Mouse (Mus musculus) limb, embryonic 12.5 days (tissue): ENCODE data around the gene Emsy. TPM values are rescaled to one million over a fixed set of nuclear protein-coding genes. Genes with fewer than 3 reads are reported as not detected.
A peak's percentile ranks its signal among the peaks of the same experiment; 100 is the strongest.

Experiments used
- ATAC-seq: fragments of 200-750 bp; cut with Nextera tagmentation; 2 replicates; pipeline ENCODE4 v1.8.0; 2017; ENCODE audit warnings: low read depth, moderate TSS enrichment; ENCODE audit not compliant: insufficient number of reproducible peaks, insufficient read depth, low FRiP score, low TSS enrichment
- H3K27ac ChIP-seq: fragments of 300-500 bp; sonication (generic); 2 replicates; pipeline ENCODE4 v1.5.1; 2016; ENCODE audit warnings: mild to moderate bottlenecking, moderate library complexity
- H3K27me3 ChIP-seq: fragments of 300-500 bp; sonication (generic); 2 replicates; pipeline ENCODE4 v1.6.1; 2016; ENCODE audit warnings: mild to moderate bottlenecking, moderate library complexity
- H3K36me3 ChIP-seq: fragments of 300-500 bp; sonication (generic); 2 replicates; pipeline ENCODE4 v1.6.1; 2016; ENCODE audit warnings: mild to moderate bottlenecking, moderate library complexity
- H3K4me1 ChIP-seq: fragments of 300-500 bp; sonication (generic); replicated peaks from 2 replicates; pipeline ENCODE4 v1.6.1; 2016
- H3K4me2 ChIP-seq: fragments of 300-500 bp; sonication (generic); 2 replicates; pipeline ENCODE4 v1.6.1; 2016; ENCODE audit warnings: mild to moderate bottlenecking, moderate library complexity
- H3K4me3 ChIP-seq: fragments of 300-500 bp; sonication (generic); replicated peaks from 2 replicates; pipeline ENCODE4 v1.5.1; 2016; ENCODE audit warnings: mild to moderate bottlenecking
- H3K9ac ChIP-seq: fragments of 300-500 bp; sonication (generic); replicated peaks from 2 replicates; pipeline ENCODE4 v1.6.1; 2016; ENCODE audit warnings: mild to moderate bottlenecking, moderate library complexity
- H3K9me3 ChIP-seq: fragments of 300-500 bp; sonication (generic); 2 replicates; pipeline ENCODE4 v1.6.1; 2016; ENCODE audit warnings: mild to moderate bottlenecking, moderate library complexity
- WGBS: fragments of 180-500 bp; shearing (Covaris S2); methylation state at CpG from one replicate; pipeline ENCODE4 v1.1.7; 2016; 5-methylcytosine and 5-hydroxymethylcytosine counted together
- polyA plus RNA-seq: library from polyadenylated mRNA; unstranded; fragments of >200 nt; fragmentation: Nextera tagmentation; extraction: Ambion mirVana; gene quantifications from 2 replicates; pipeline ENCODE4 v1.2.1, GENCODE M21; 2016

The Emsy gene
- polyA plus RNA-seq, 1 experiment from 2014 or later, result 28.4 TPM

GRCm38 (mm10) chr7:98690831-98691230, 34.2 kb upstream of the Emsy start:
- 7% methylated on average over 3 of the region's 3 CpGs for WGBS
- Histone ChIP-seq H3K4me2 (no peak overlapping the region), H3K9me3 (no peaks in the 10 kb centered on the region), H3K4me1 (peaks cover 30% of the 10 kb centered on the region), H3K4me3 (no peak overlapping the region), H3K27ac (peak overlapping the region; percentile 64), H3K36me3 (no peaks in the 10 kb centered on the region), H3K9ac (no peak overlapping the region), H3K27me3 (no peaks in the 10 kb centered on the region)
- peak; percentile 57; the same call in 1 of the 2 replicates for ATAC-seq

GRCm38 (mm10) chr7:98690126-98690525, 33.5 kb upstream of the Emsy start:
- Histone ChIP-seq H3K4me3 (no peak overlapping the region), H3K4me1 (peaks cover 37% of the 10 kb centered on the region), H3K36me3 (no peaks in the 10 kb centered on the region), H3K4me2 (no peak overlapping the region), H3K27ac (no peak overlapping the region; the same call in 1 of the 2 replicates), H3K9ac (no peak overlapping the region), H3K9me3 (no peaks in the 10 kb centered on the region), H3K27me3 (no peaks in the 10 kb centered on the region)
- ATAC-seq, result no peak
- 92% methylated on average over 1 of the region's 1 CpGs for WGBS

- H3K4me2 ChIP-seq, result peak overlapping the region; percentile 44
- peak overlapping the region; percentile 68 for H3K27ac ChIP-seq
- 10% methylated on average over 13 of the region's 13 CpGs for WGBS
- no peaks in the 10 kb centered on the region for H3K36me3 ChIP-seq
- no peaks in the 10 kb centered on the region for H3K9me3 ChIP-seq
- H3K4me3 ChIP-seq, result peak overlapping the region; percentile 16; the same call in 1 of the 2 replicates
- H3K4me1 ChIP-seq, result peaks cover 35% of the 10 kb centered on the region
- peak; percentile 81 for ATAC-seq
- no peaks in the 10 kb centered on the region for H3K27me3 ChIP-seq
- 0 out of 2 replicates have a peak overlapping the region, but pooled peaks have one; percentile 28 for H3K9ac ChIP-seq
Measured at GRCm38 (mm10) chr7:98685895-98686294, 29.3 kb upstream of the Emsy start.

GRCm38 (mm10) chr7:98682821-98683220, 26.2 kb upstream of the Emsy start:
- Histone ChIP-seq H3K9me3 (no peaks in the 10 kb centered on the region), H3K27me3 (no peaks in the 10 kb centered on the region), H3K27ac (no peak overlapping the region), H3K4me1 (peaks cover 45% of the 10 kb centered on the region), H3K4me2 (no peak overlapping the region), H3K9ac (no peak overlapping the region), H3K36me3 (no peaks in the 10 kb centered on the region), H3K4me3 (no peak overlapping the region)
- WGBS, result 91% methylated on average over 10 of the region's 10 CpGs
- ATAC-seq, result no peak

- peaks cover 41% of the 10 kb centered on the region for H3K4me1 ChIP-seq
- no peak overlapping the region for H3K9ac ChIP-seq
- no peaks in the 10 kb centered on the region for H3K36me3 ChIP-seq
- H3K4me2 ChIP-seq, result no peak overlapping the region
- H3K4me3 ChIP-seq, result no peak overlapping the region
- no peak overlapping the region for H3K27ac ChIP-seq
- H3K27me3 ChIP-seq, result no peaks in the 10 kb centered on the region
- 57% methylated on average over 2 of the region's 2 CpGs for WGBS
- no peaks in the 10 kb centered on the region for H3K9me3 ChIP-seq
- no peak for ATAC-seq
Measured at GRCm38 (mm10) chr7:98680691-98681090, 24.1 kb upstream of the Emsy start.

- no peak overlapping the region for H3K9ac ChIP-seq
- H3K9me3 ChIP-seq, result no peaks in the 10 kb centered on the region
- H3K27me3 ChIP-seq, result no peaks in the 10 kb centered on the region
- WGBS, result 59% methylated on average over 7 of the region's 7 CpGs
- ATAC-seq, result no peak
- no peak overlapping the region for H3K4me3 ChIP-seq
- H3K36me3 ChIP-seq, result no peaks in the 10 kb centered on the region
- peaks cover 28% of the 10 kb centered on the region for H3K4me1 ChIP-seq
- no peak overlapping the region for H3K27ac ChIP-seq
- no peak overlapping the region for H3K4me2 ChIP-seq
Measured at GRCm38 (mm10) chr7:98678441-98678840, 21.9 kb upstream of the Emsy start.

- Histone ChIP-seq H3K36me3 (no peaks in the 10 kb centered on the region), H3K9ac (no peak overlapping the region), H3K4me3 (no peak overlapping the region), H3K4me1 (peaks cover 34% of the 10 kb centered on the region), H3K9me3 (no peaks in the 10 kb centered on the region), H3K4me2 (no peak overlapping the region), H3K27me3 (no peaks in the 10 kb centered on the region), H3K27ac (no peak overlapping the region)
- WGBS, result 41% methylated on average over 2 of the region's 2 CpGs
- no peak for ATAC-seq
Measured at GRCm38 (mm10) chr7:98677511-98677910, 20.9 kb upstream of the Emsy start.

GRCm38 (mm10) chr7:98674344-98674743, 17.8 kb upstream of the Emsy start:
- no peak overlapping the region for H3K4me3 ChIP-seq
- WGBS, result 81% methylated on average over 4 of the region's 4 CpGs
- no peak for ATAC-seq

GRCm38 (mm10) chr7:98672241-98672955, 15.8 kb upstream of the Emsy start:
- Histone ChIP-seq H3K9ac (peak overlapping the region; percentile 31; the same call in 1 of the 2 replicates), H3K9me3 (no peaks in the 10 kb centered on the region), H3K36me3 (no peaks in the 10 kb centered on the region), H3K4me2 (no peak overlapping the region), H3K27me3 (0 out of 2 replicates have a peak, but pooled peaks cover 3% of the 10 kb centered on the region), H3K27ac (peak overlapping the region; percentile 67), H3K4me3 (no peak overlapping the region), H3K4me1 (peaks cover 40% of the 10 kb centered on the region)
- 34% methylated on average over 11 of the region's 11 CpGs for WGBS
- ATAC-seq, result peak; percentile 54

More at GRCm38 (mm10) chr7:98674344-98674743, 17.8 kb upstream of the Emsy start:
- Histone ChIP-seq H3K4me2 (no peak overlapping the region), H3K9me3 (no peaks in the 10 kb centered on the region), H3K4me1 (peaks cover 40% of the 10 kb centered on the region), H3K27ac (no peak overlapping the region), H3K9ac (no peak overlapping the region), H3K27me3 (0 out of 2 replicates have a peak, but pooled peaks cover 3% of the 10 kb centered on the region), H3K36me3 (no peaks in the 10 kb centered on the region)

GRCm38 (mm10) chr7:98671416-98671815, 14.8 kb upstream of the Emsy start:
- WGBS, result 42% methylated on average over 9 of the region's 9 CpGs
- H3K36me3 ChIP-seq, result no peaks in the 10 kb centered on the region
- H3K9ac ChIP-seq, result no peak overlapping the region
- no peak for ATAC-seq
- no peak overlapping the region for H3K4me2 ChIP-seq
- peaks cover 40% of the 10 kb centered on the region for H3K4me1 ChIP-seq
- no peaks in the 10 kb centered on the region for H3K9me3 ChIP-seq
- no peak overlapping the region for H3K4me3 ChIP-seq
- H3K27me3 ChIP-seq, result 0 out of 2 replicates have a peak, but pooled peaks cover 3% of the 10 kb centered on the region
- peak overlapping the region; percentile 67; the same call in 1 of the 2 replicates for H3K27ac ChIP-seq

GRCm38 (mm10) chr7:98670831-98671230, 14.2 kb upstream of the Emsy start:
- Histone ChIP-seq H3K4me2 (no peak overlapping the region), H3K27ac (no peak overlapping the region), H3K4me3 (no peak overlapping the region), H3K9ac (no peak overlapping the region), H3K9me3 (no peaks in the 10 kb centered on the region), H3K27me3 (0 out of 2 replicates have a peak, but pooled peaks cover 3% of the 10 kb centered on the region), H3K36me3 (no peaks in the 10 kb centered on the region), H3K4me1 (peaks cover 40% of the 10 kb centered on the region)
- no peak for ATAC-seq
- 91% methylated on average over 4 of the region's 4 CpGs for WGBS
